Mouse (Mus musculus): ENCODE results near the gene Sorcs2. TPM values are rescaled to one million over a fixed set of nuclear protein-coding genes. Genes with fewer than 3 reads are reported as not detected.

Sorcs2 gene
- polyA plus RNA-seq, 1 experiment from 2014 or later = 6.0 TPM

DNA sequence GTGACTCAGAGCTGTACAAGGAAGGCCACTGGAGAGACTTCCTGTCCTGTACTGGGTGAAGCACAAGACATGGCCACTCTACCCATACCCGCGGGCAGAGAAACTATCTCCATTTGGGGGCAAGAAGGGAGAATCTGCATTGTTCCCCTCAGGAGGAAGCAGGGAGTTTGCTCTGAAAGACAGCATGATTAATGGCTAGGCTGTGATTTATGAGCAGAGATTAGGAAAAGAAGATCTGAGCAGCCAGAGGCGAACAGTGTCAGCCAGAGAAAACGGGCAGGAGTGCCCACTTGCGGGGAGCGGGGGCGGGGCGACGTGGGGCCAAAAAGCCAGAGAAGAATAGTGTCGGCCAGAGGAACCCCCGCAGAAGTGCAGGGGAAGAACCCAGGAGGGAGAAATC, 29.9 kb upstream of the Sorcs2 start:
- Histone ChIP-seq H3K4me1 (replicated peaks; ENCODE audit: control insufficient read depth, insufficient read depth, low read length) (0 out of 2 replicates have a peak, but pooled peaks cover 3% of the 10 kb centered on the region), H3K27ac (ENCODE audit: low read depth, low read length) (no peak overlapping the region), H3K4me3 (ENCODE audit: low read depth, low read length) (no peak overlapping the region), H3K36me3 (ENCODE audit: control insufficient read depth, insufficient read depth, low read length) (no peaks in the 10 kb centered on the region), H3K9ac (ENCODE audit: low read depth, low read length) (no peak overlapping the region), H3K9me3 (ENCODE audit: control insufficient read depth, low read length) (no peaks in the 10 kb centered on the region), H3K27me3 (ENCODE audit: control insufficient read depth, insufficient read depth, low read length) (no peaks in the 10 kb centered on the region), H3K4me2 (replicated peaks; ENCODE audit: low read depth, low read length) (no peak overlapping the region)
- ATAC-seq (ENCODE audit: low FRiP score) (no peak; the same call in 1 of the 2 replicates), DNase-seq (ENCODE audit: low spot score) (no peak)
- WGBS = 46% methylated on average over 11 of the region's 11 CpGs

DNA sequence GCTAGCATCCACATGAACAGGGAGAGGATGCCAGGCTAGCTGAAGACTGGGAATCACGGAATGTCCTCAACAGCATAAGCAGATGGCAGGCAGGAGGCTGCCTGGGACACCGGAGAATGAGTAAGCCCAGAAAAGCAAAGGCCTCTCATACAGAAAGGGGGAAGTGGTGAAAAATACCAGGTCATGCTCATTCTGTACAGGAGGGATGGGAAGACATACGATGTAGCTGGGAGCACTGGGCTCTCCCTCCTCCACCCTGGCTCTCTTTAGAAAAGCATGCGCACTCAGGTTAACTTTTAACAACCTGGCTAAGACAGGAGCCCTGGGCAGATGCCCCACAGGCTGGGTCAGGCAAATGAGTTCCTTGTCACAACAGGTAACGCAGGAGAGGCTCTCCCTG, 28.5 kb upstream of the Sorcs2 start:
- no peak for ATAC-seq (ENCODE audit: low FRiP score)
- 78% methylated on average over 5 of the region's 5 CpGs for WGBS
- no peak for DNase-seq (ENCODE audit: low spot score)
- Histone ChIP-seq H3K4me2 (replicated peaks; ENCODE audit: low read depth, low read length) (no peak overlapping the region), H3K27ac (ENCODE audit: low read depth, low read length) (no peak overlapping the region), H3K36me3 (ENCODE audit: control insufficient read depth, insufficient read depth, low read length) (no peaks in the 10 kb centered on the region), H3K9ac (ENCODE audit: low read depth, low read length) (no peak overlapping the region), H3K4me1 (replicated peaks; ENCODE audit: control insufficient read depth, insufficient read depth, low read length) (0 out of 2 replicates have a peak, but pooled peaks cover 3% of the 10 kb centered on the region), H3K9me3 (ENCODE audit: control insufficient read depth, low read length) (no peaks in the 10 kb centered on the region), H3K27me3 (ENCODE audit: control insufficient read depth, insufficient read depth, low read length) (no peaks in the 10 kb centered on the region), H3K4me3 (ENCODE audit: low read depth, low read length) (no peak overlapping the region)

DNA sequence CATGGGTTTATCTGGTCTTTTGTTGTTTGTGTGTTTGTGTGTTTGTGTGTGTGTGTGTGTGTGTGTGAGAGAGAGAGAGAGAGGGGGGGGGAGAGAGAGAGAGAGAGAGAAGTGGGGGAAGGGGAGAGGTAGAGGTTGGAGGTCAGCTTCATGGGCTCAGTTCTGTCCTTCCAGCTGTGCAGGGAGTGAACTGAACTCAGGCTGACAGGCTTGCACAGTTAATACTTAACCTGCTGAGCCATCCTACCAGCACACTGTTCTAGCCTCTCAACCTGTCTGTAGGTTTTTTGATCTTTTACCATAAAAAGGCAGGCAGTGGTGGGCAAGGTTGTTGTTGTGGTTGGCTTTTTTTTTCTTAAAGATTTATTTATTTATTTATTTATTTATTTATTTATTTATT, 26.7 kb upstream of the Sorcs2 start:
- ATAC-seq (ENCODE audit: low FRiP score) = no peak
- Histone ChIP-seq H3K27me3 (ENCODE audit: control insufficient read depth, insufficient read depth, low read length) (no peaks in the 10 kb centered on the region), H3K4me2 (replicated peaks; ENCODE audit: low read depth, low read length) (no peak overlapping the region), H3K9ac (ENCODE audit: low read depth, low read length) (no peak overlapping the region), H3K27ac (ENCODE audit: low read depth, low read length) (no peak overlapping the region), H3K4me3 (ENCODE audit: low read depth, low read length) (no peak overlapping the region), H3K36me3 (ENCODE audit: control insufficient read depth, insufficient read depth, low read length) (no peaks in the 10 kb centered on the region), H3K4me1 (replicated peaks; ENCODE audit: control insufficient read depth, insufficient read depth, low read length) (0 out of 2 replicates have a peak, but pooled peaks cover 3% of the 10 kb centered on the region), H3K9me3 (ENCODE audit: control insufficient read depth, low read length) (no peaks in the 10 kb centered on the region)
- no peak for DNase-seq (ENCODE audit: low spot score)

DNA sequence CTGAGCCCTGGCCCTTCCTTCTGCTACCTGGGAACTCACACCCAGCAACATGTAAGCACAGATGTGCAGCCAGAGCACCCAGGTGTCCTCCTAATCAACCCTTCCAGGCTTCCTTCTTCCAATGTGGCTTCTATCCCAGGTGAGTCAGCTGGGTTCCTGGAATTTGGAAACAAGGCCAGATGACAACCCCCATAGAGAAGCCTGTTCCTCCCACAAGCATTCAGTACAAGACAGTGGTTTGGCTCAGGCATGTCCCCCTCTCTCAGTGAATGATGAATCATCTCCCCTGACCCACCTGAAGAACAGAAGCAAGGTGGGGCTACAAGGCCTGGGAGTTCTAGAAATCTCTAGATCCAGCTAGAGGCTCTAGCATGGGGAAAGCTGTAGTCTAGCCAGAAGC, 24.8 kb upstream of the Sorcs2 start:
- Histone ChIP-seq H3K36me3 (ENCODE audit: control insufficient read depth, insufficient read depth, low read length) (no peaks in the 10 kb centered on the region), H3K4me1 (replicated peaks; ENCODE audit: control insufficient read depth, insufficient read depth, low read length) (no peaks in the 10 kb centered on the region), H3K9me3 (ENCODE audit: control insufficient read depth, low read length) (no peaks in the 10 kb centered on the region), H3K27ac (ENCODE audit: low read depth, low read length) (no peak overlapping the region), H3K4me2 (replicated peaks; ENCODE audit: low read depth, low read length) (no peak overlapping the region), H3K4me3 (ENCODE audit: low read depth, low read length) (no peak overlapping the region), H3K27me3 (ENCODE audit: control insufficient read depth, insufficient read depth, low read length) (no peaks in the 10 kb centered on the region), H3K9ac (ENCODE audit: low read depth, low read length) (no peak overlapping the region)
- ATAC-seq (ENCODE audit: low FRiP score) (no peak), DNase-seq (ENCODE audit: low spot score) (no peak)

DNA sequence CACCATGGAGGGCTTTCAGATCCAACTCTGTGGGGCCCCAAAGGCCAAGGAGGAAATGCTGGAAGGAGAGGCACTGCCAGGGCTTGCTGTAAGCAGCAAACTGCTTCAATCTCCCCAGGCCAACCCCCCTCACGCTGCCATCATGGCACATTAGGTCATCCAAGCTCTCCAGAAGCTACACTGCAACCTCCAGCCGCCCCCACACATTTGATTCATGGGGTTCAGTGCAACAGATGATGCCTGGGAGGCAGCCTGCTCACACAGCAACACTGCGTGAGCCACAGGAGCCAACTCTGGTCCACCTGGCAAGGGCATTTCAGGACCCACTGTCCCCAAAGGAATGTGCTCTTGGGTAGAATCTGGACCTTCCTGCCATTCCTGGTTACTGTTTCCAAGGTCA, 21.9 kb upstream of the Sorcs2 start:
- H3K27ac ChIP-seq (ENCODE audit: low read depth, low read length) = no peak overlapping the region
- H3K27me3 ChIP-seq (ENCODE audit: control insufficient read depth, insufficient read depth, low read length) = no peaks in the 10 kb centered on the region
- H3K9ac ChIP-seq (ENCODE audit: low read depth, low read length) = no peak overlapping the region
- no peaks in the 10 kb centered on the region for H3K9me3 ChIP-seq (ENCODE audit: control insufficient read depth, low read length)
- H3K36me3 ChIP-seq (ENCODE audit: control insufficient read depth, insufficient read depth, low read length) = no peaks in the 10 kb centered on the region
- H3K4me1 ChIP-seq (replicated peaks; ENCODE audit: control insufficient read depth, insufficient read depth, low read length) = no peaks in the 10 kb centered on the region
- ATAC-seq (ENCODE audit: low FRiP score) (no peak), DNase-seq (ENCODE audit: low spot score) (no peak)
- H3K4me2 ChIP-seq (replicated peaks; ENCODE audit: low read depth, low read length) = no peak overlapping the region
- H3K4me3 ChIP-seq (ENCODE audit: low read depth, low read length) = no peak overlapping the region
- WGBS = 72% methylated on average over 3 of the region's 3 CpGs

DNA sequence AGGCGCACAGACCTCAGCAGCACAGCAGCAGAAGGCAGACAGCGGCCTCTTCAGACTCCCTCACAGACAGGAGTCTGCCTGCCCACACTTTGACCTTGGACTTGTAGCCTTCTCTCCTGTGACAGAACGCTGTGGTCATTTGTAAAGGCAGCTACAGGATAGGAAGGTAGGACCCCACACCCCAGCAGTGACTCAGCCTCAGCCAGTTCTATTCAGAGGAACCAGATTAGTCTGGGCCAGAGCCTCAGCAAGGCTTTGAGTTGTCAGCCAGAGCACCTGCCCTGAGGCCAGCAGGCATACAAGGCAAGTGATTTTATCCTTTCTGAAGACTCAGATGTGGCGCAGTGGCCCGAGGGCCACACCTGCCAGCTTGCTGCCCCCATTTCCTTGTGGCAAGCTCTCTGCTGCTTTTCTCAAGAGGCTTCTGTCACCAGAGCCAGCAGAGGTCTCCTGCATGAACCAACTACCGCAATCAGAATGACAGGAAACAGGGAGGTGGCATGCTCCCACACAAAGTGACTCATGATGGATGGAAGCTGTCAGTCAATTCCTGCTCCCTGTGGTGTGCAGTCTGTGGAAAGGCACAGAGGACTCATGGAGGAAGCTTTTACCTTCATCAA, 16.9 kb upstream of the Sorcs2 start:
- Histone ChIP-seq H3K27me3 (ENCODE audit: control insufficient read depth, insufficient read depth, low read length) (no peaks in the 10 kb centered on the region), H3K4me1 (replicated peaks; ENCODE audit: control insufficient read depth, insufficient read depth, low read length) (no peaks in the 10 kb centered on the region), H3K9ac (ENCODE audit: low read depth, low read length) (no peak overlapping the region), H3K4me2 (replicated peaks; ENCODE audit: low read depth, low read length) (no peak overlapping the region), H3K9me3 (ENCODE audit: control insufficient read depth, low read length) (no peaks in the 10 kb centered on the region), H3K36me3 (ENCODE audit: control insufficient read depth, insufficient read depth, low read length) (no peaks in the 10 kb centered on the region), H3K4me3 (ENCODE audit: low read depth, low read length) (no peak overlapping the region), H3K27ac (ENCODE audit: low read depth, low read length) (no peak overlapping the region)
- DNase-seq (ENCODE audit: low spot score) (no peak), ATAC-seq (ENCODE audit: low FRiP score) (no peak)
- 75% methylated on average over 6 of the region's 6 CpGs for WGBS

DNA sequence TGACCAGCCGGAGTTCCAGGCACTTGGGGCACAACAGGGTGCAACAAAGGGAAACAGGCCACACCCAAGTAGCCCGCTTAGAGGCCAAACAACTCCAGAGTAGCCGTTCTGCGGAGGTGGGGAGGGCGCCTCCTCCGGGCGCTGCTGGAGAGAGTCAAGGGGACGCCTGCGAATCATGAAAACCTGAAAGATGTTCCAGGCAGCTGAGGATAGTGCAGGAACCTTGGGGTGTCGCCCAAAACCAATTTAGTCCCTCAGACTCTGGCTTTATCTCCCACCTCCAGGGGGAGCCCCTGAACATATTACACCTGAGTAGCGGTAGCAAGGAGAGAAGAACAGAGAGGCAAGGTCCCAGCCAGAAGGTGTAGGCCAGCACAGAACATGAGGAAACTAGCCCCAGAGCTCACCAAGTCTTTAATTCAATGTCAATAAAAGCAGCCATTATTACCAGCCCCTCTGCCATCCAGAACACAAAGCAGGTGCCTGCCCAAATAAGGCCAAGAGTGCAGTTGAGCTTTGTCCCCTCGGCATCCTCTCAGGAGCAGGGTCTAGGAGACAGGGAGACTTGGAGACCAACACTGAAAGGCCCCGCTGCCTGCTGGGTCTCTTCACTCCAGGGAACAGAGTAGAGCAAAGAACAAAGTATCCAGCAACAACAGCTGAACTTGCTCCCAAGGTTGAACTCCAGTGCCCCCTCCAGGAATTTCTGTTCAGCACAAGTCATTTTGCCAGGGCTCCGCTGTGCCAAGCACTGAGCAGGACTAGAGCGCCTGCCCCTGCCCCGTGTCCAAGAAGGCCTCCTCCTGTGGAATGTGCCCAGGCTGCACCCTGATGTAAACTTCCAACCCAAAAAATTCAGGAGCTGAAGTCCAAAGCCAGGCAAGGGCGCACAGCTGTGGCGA, 775 bp upstream of the Sorcs2 start:
- WGBS = 8% methylated on average over 18 of the region's 18 CpGs

DNA sequence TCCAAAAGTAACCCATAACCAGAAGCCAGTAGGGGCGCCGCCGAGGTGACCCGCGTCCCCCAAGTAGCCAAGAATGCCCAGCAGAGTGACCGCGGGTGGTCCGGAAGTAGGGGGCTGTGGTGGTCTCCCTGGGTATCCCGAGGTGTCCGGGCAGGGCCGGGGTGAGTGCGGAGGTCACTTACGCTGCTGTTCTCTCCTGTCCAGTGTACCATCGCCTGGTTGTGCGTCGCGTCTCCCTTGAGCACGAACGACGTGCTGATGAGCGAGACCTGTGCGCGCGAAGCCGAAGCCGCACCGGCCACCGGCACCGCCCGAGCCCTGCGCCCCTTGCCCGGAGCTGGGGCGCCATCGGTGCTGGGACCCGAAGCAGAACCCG, 567 bp downstream of the Sorcs2 start:
- DNase-seq (ENCODE audit: low spot score) (peak; percentile 64), ATAC-seq (ENCODE audit: low FRiP score) (peak; percentile 41)
- Histone ChIP-seq H3K27me3 (ENCODE audit: control insufficient read depth, insufficient read depth, low read length) (peaks cover 6% of the 10 kb centered on the region; the same call in 1 of the 2 replicates), H3K36me3 (ENCODE audit: control insufficient read depth, insufficient read depth, low read length) (no peaks in the 10 kb centered on the region), H3K4me2 (replicated peaks; ENCODE audit: low read depth, low read length) (peak overlapping the region; percentile 100), H3K27ac (ENCODE audit: low read depth, low read length) (no peak overlapping the region), H3K9me3 (ENCODE audit: control insufficient read depth, low read length) (no peaks in the 10 kb centered on the region), H3K4me3 (ENCODE audit: low read depth, low read length) (peak overlapping the region; percentile 76), H3K4me1 (replicated peaks; ENCODE audit: control insufficient read depth, insufficient read depth, low read length) (no peaks in the 10 kb centered on the region; the same call in 1 of the 2 replicates), H3K9ac (ENCODE audit: low read depth, low read length) (peak overlapping the region; percentile 76)
- WGBS = 0% methylated on average over 36 of the region's 36 CpGs

More for the DNA sequence above, 775 bp upstream of the Sorcs2 start:
- DNase-seq (ENCODE audit: low spot score) (peak; percentile 78), ATAC-seq (ENCODE audit: low FRiP score) (peak; percentile 28; the same call in 1 of the 2 replicates)
- Histone ChIP-seq H3K4me3 (ENCODE audit: low read depth, low read length) (no peak overlapping the region), H3K4me1 (replicated peaks; ENCODE audit: control insufficient read depth, insufficient read depth, low read length) (no peaks in the 10 kb centered on the region; the same call in 1 of the 2 replicates), H3K9ac (ENCODE audit: low read depth, low read length) (no peak overlapping the region), H3K27ac (ENCODE audit: low read depth, low read length) (no peak overlapping the region), H3K9me3 (ENCODE audit: control insufficient read depth, low read length) (no peaks in the 10 kb centered on the region), H3K36me3 (ENCODE audit: control insufficient read depth, insufficient read depth, low read length) (no peaks in the 10 kb centered on the region), H3K27me3 (ENCODE audit: control insufficient read depth, insufficient read depth, low read length) (peaks cover 6% of the 10 kb centered on the region; the same call in 1 of the 2 replicates), H3K4me2 (replicated peaks; ENCODE audit: low read depth, low read length) (no peak overlapping the region)
